Mouse (Mus musculus) layer of hippocampus, adult 9-11 months (tissue): ENCODE data around the gene Sfn.

Experiments used
- DNase-seq: peaks from one replicate; pipeline ENCODE4 v3.0.0; 2022

Gene Sfn

GRCm38 (mm10) chr4:133619473-133620136 is 17.6 kb upstream of the Sfn start:
- DNase-seq, result peak; percentile 37

GRCm38 (mm10) chr4:133617936-133618335 is 16.0 kb upstream of the Sfn start:
- no peak for DNase-seq

GRCm38 (mm10) chr4:133615416-133615815 is 13.4 kb upstream of the Sfn start:
- no peak for DNase-seq

- peak; percentile 85 for DNase-seq
Observed at GRCm38 (mm10) chr4:133614274-133614761, 12.3 kb upstream of the Sfn start.

- DNase-seq, result no peak
Observed at GRCm38 (mm10) chr4:133613867-133614266, 11.9 kb upstream of the Sfn start.

- no peak for DNase-seq
Observed at GRCm38 (mm10) chr4:133613026-133613425, 11.1 kb upstream of the Sfn start.

GRCm38 (mm10) chr4:133612416-133612815 is 10.4 kb upstream of the Sfn start:
- DNase-seq, result no peak

- no peak for DNase-seq
Observed at GRCm38 (mm10) chr4:133611815-133612214, 9.8 kb upstream of the Sfn start.

GRCm38 (mm10) chr4:133609719-133610118 is 7.8 kb upstream of the Sfn start:
- peak; percentile 67 for DNase-seq

GRCm38 (mm10) chr4:133607284-133607683 is 5.3 kb upstream of the Sfn start:
- DNase-seq, result no peak

GRCm38 (mm10) chr4:133605330-133605729 is 3.4 kb upstream of the Sfn start:
- DNase-seq, result no peak

GRCm38 (mm10) chr4:133604856-133605255 is 2.9 kb upstream of the Sfn start:
- no peak for DNase-seq

GRCm38 (mm10) chr4:133604175-133604574 is 2.2 kb upstream of the Sfn start:
- DNase-seq, result no peak

- DNase-seq, result no peak
Observed at GRCm38 (mm10) chr4:133603056-133603455, 1.1 kb upstream of the Sfn start.

GRCm38 (mm10) chr4:133600306-133600705 is 1.7 kb downstream of the Sfn start:
- DNase-seq, result no peak

GRCm38 (mm10) chr4:133599571-133600073 is 2.3 kb downstream of the Sfn start:
- DNase-seq, result peak; percentile 79

GRCm38 (mm10) chr4:133599116-133599515 is 2.9 kb downstream of the Sfn start:
- no peak for DNase-seq

GRCm38 (mm10) chr4:133598616-133599015 is 3.4 kb downstream of the Sfn start:
- DNase-seq, result no peak

- DNase-seq, result no peak
Observed at GRCm38 (mm10) chr4:133596084-133596483, 5.9 kb downstream of the Sfn start.

GRCm38 (mm10) chr4:133595538-133595937 is 6.4 kb downstream of the Sfn start:
- no peak for DNase-seq

GRCm38 (mm10) chr4:133592570-133592969 is 9.4 kb downstream of the Sfn start:
- DNase-seq, result no peak

GRCm38 (mm10) chr4:133584059-133584951 is 17.7 kb downstream of the Sfn start, which contains the start of gene Gpn2:
TSS of gene Gpn2 (plus strand) at chr4:133584362.
- DNase-seq, result peak; percentile 88

- no peak for DNase-seq
Observed at GRCm38 (mm10) chr4:133583690-133584058, 18.3 kb downstream of the Sfn start.

- DNase-seq, result no peak
Observed at GRCm38 (mm10) chr4:133577983-133578382, 24.0 kb downstream of the Sfn start.
